Mouse (Mus musculus) G1E-ER4 (cell line): Measurements from ENCODE around the gene 0610040J01Rik. TPM values are rescaled to one million over a fixed set of nuclear protein-coding genes. Genes with fewer than 3 reads are reported as not detected.

ENCODE experiments used
- GATA1 ChIP-seq: IDR thresholded peaks from one replicate; pipeline ENCODE4 v1.8.0; 2012; ENCODE audit warnings: low read length, inconsistent platforms
- polyA plus RNA-seq: library from polyadenylated mRNA; stranded (reverse); fragments of >175 nt; gene quantifications from 2 replicates; pipeline ENCODE4 v1.2.3, GENCODE M21; 2012

0610040J01Rik gene
- polyA plus RNA-seq, 1 experiment, result not detected

GRCm38 (mm10) chr5:63916457-63917139 is 104.4 kb downstream of the 0610040J01Rik start:
- TF ChIP-seq GATA1, result no peak

- no peak for TF ChIP-seq GATA1
Observed at GRCm38 (mm10) chr5:63918201-63918600, 106.0 kb downstream of the 0610040J01Rik start.

- no peak for TF ChIP-seq GATA1
Observed at GRCm38 (mm10) chr5:63923305-63924025, 111.3 kb downstream of the 0610040J01Rik start.

GRCm38 (mm10) chr5:63925035-63925628 is 113.0 kb downstream of the 0610040J01Rik start:
- TF ChIP-seq GATA1, result no peak

GRCm38 (mm10) chr5:63930824-63931358 is 118.7 kb downstream of the 0610040J01Rik start:
- TF ChIP-seq GATA1, result no peak

GRCm38 (mm10) chr5:63932829-63933228 is 120.7 kb downstream of the 0610040J01Rik start:
- no peak for TF ChIP-seq GATA1

GRCm38 (mm10) chr5:63935581-63935980 is 123.4 kb downstream of the 0610040J01Rik start:
- TF ChIP-seq GATA1, result no peak

GRCm38 (mm10) chr5:63936740-63937139 is 124.6 kb downstream of the 0610040J01Rik start:
- no peak for TF ChIP-seq GATA1

GRCm38 (mm10) chr5:63938575-63938974 is 126.4 kb downstream of the 0610040J01Rik start:
- no peak for TF ChIP-seq GATA1

GRCm38 (mm10) chr5:63941891-63942290 is 129.7 kb downstream of the 0610040J01Rik start:
- TF ChIP-seq GATA1, result no peak

- TF ChIP-seq GATA1, result no peak
Observed at GRCm38 (mm10) chr5:63943291-63943690, 131.1 kb downstream of the 0610040J01Rik start.

GRCm38 (mm10) chr5:63947526-63947925 is 135.4 kb downstream of the 0610040J01Rik start:
- no peak for TF ChIP-seq GATA1

GRCm38 (mm10) chr5:63949195-63949594 is 137.0 kb downstream of the 0610040J01Rik start:
- no peak for TF ChIP-seq GATA1

Other genes starting within 250 kb of the 0610040J01Rik start
- not detected in 2 replicates for gene Nwd2, start 163.3 kb upstream of the 0610040J01Rik start, polyA plus RNA-seq
- 1.5 and 3.3 TPM in 2 replicates for gene Rell1, start 156.5 kb downstream of the 0610040J01Rik start, polyA plus RNA-seq